Mouse (Mus musculus) cortical plate, adult 2 months (tissue): ENCODE measurements around the gene Zbtb20.

Experiments
- CTCF ChIP-seq: fragments of 200-500 bp; IDR thresholded peaks from 2 replicates; pipeline ENCODE4 v1.5.1; 2011; ENCODE audit warnings: mild to moderate bottlenecking, control low read depth, low read length; ENCODE audit not compliant: insufficient read depth; ENCODE audit errors: extremely low read depth
- POLR2A ChIP-seq: fragments of 200-500 bp; IDR thresholded peaks from 2 replicates; pipeline ENCODE4 v1.6.1; 2011; ENCODE audit warnings: mild to moderate bottlenecking, low read length, control low read depth; ENCODE audit not compliant: insufficient read depth; ENCODE audit errors: extremely low read depth

DNA sequence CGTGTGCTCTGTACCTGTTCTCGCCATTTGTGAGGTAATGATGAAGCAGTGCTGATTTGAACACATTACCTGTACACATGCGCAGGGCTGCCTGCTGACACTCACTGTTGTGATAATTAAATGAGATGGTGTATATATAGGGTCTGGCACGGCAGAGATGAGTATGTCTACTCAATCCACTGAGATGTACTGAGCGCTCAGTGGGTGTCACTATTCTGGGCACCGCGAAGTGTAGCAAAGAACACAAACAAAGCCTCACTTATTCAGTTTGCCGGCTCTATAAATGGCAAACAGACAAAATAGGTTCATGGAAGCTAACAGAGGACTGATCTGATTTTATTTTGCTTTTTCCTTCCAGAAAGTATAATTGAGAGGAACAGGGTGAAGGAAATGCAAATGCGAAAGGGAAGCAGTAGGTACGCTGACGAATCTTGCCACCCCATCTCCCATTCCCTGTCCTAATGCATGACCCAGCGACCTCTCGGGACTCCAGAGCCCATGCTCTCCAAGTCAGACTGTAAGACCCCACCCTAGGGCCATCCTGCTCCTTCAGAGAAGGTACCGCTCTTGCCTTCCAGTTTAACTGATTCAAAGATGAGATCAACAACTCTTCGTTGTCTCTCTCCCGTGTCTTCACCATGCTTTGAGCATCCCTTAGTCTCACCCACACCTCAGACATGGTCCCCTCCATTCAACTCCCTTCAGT lies 695.8 kb downstream of the Zbtb20 start:
- no peak for TF ChIP-seq CTCF
- no peak for TF ChIP-seq POLR2A
